51 mouse cellular contexts compared by ENCODE assay signal in the genomic region with DNA sequence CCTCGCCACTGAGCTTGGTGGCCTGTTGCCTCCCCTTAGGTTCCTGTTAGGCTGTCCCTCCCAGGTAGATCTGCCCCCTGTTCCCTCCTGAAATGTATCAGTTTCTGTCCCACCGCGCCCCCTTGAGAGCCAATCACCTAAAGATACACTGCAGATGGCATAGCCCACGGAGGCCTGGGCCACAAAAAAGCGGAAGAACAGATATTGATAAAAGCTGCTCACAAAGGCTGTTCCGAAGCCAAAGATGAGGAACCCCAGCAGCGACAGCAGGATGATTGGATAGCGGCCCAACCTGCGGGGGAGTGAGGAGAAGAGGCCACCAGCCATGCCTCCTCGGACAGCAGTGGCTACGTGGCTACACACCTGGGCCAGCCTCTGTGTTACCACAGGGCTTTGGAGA. TPM values are rescaled to one million over a fixed set of nuclear protein-coding genes. Genes with fewer than 3 reads are reported as not detected.
"Had no signal": no experiment of that assay in that cellular context is flagged by ENCODE, and none has a peak within 500 bp of the region (broad histone marks: within the 10 kb centered on the region; RNA-seq: fewer than 3 reads in every experiment).

No protein-coding gene starts in this region.

- H3K4me1 ChIP-seq: hindbrain, embryonic 13.5 days; hindbrain, embryonic 15.5 days had no signal

- H3K27me3 ChIP-seq: heart, embryonic 12.5 days; heart, embryonic 15.5 days; hindbrain, embryonic 12.5 days; hindbrain, embryonic 13.5 days; hindbrain, embryonic 15.5 days; kidney, embryonic 15.5 days had no signal

- H3K4me2 ChIP-seq: heart, embryonic 11.5 days; heart, embryonic 12.5 days; heart, embryonic 13.5 days; heart, embryonic 15.5 days; hindbrain, embryonic 12.5 days; hindbrain, embryonic 13.5 days; hindbrain, embryonic 14.5 days; hindbrain, embryonic 15.5 days; kidney, embryonic 15.5 days had no signal

- H3K9me3 ChIP-seq: heart, embryonic 12.5 days; heart, embryonic 13.5 days; heart, embryonic 15.5 days; hindbrain, embryonic 10.5 days; hindbrain, embryonic 12.5 days; hindbrain, embryonic 13.5 days; hindbrain, embryonic 15.5 days; kidney, embryonic 15.5 days had no signal

- H3K27ac ChIP-seq: heart, embryonic 13.5 days; heart, embryonic 15.5 days; hindbrain, embryonic 10.5 days; hindbrain, embryonic 12.5 days; hindbrain, embryonic 13.5 days; hindbrain, embryonic 14.5 days; hindbrain, embryonic 15.5 days; hindbrain, postnatal 0 days; kidney, embryonic 15.5 days; kidney, postnatal 0 days; layer of hippocampus, adult 2 months; left cerebral cortex, adult 2 months had no signal

- DNase-seq: heart, postnatal 10 days; heart, postnatal 14 days; heart, postnatal 36 days; heart, postnatal 4 days; kidney, adult 11 months; kidney, adult 18-20 months; kidney, adult 2 months; kidney, adult 8-10 months; kidney, adult 9 months; kidney, postnatal 10 days; kidney, postnatal 14 days; kidney, postnatal 25 days; kidney, postnatal 36 days; kidney, postnatal 4 days; layer of hippocampus, adult 9-11 months; layer of hippocampus, postnatal 36 days had no signal

- H3K4me3 ChIP-seq: heart, embryonic 12.5 days; heart, embryonic 13.5 days; heart, embryonic 15.5 days; hindbrain, embryonic 10.5 days; hindbrain, embryonic 12.5 days; hindbrain, embryonic 13.5 days; hindbrain, embryonic 15.5 days; kidney, embryonic 15.5 days; layer of hippocampus, adult 2 months; left cerebral cortex, adult 2 months had no signal

- H3K9ac ChIP-seq: heart, embryonic 12.5 days; heart, embryonic 13.5 days; heart, embryonic 15.5 days; hindbrain, embryonic 12.5 days; hindbrain, embryonic 13.5 days; hindbrain, embryonic 14.5 days; hindbrain, embryonic 15.5 days; kidney, embryonic 15.5 days had no signal

- ATAC-seq: hindbrain, embryonic 16.5 days; hindbrain, postnatal 0 days; inflammation-experienced regulatory T-cells, adult 6 months; intestine, embryonic 16.5 days; intestine, postnatal 0 days had no signal

- H3K36me3 ChIP-seq: heart, embryonic 12.5 days; heart, embryonic 13.5 days; heart, embryonic 15.5 days; hindbrain, embryonic 10.5 days; hindbrain, embryonic 12.5 days; hindbrain, embryonic 13.5 days; hindbrain, embryonic 15.5 days; kidney, embryonic 15.5 days had no signal

RNA-seq across cellular contexts. Expression of gene Gm47289, which starts 20.3 kb away (rescaled TPM):
- total RNA-seq: heart, postnatal 10 days; heart, postnatal 14 days; heart, postnatal 25 days; heart, postnatal 36 days; heart, postnatal 4 days; hematopoietic stem cell, adult 5-6 weeks; hindbrain, postnatal 0 days; layer of hippocampus, adult 18-20 months; layer of hippocampus, adult 2 months; layer of hippocampus, adult 8-10 months; layer of hippocampus, postnatal 10 days; layer of hippocampus, postnatal 14 days; layer of hippocampus, postnatal 25 days; layer of hippocampus, postnatal 36 days; left cerebral cortex, adult 18-20 months; left cerebral cortex, adult 2 months; left cerebral cortex, adult 8-10 months had no signal
- polyA plus RNA-seq: heart, embryonic 11.5 days; heart, embryonic 12.5 days; heart, embryonic 14.5 days; heart, embryonic 15.5 days; heart, embryonic 16.5 days; heart, postnatal 0 days; hindbrain, embryonic 10.5 days; hindbrain, embryonic 11.5 days; hindbrain, embryonic 12.5 days; hindbrain, embryonic 13.5 days; hindbrain, embryonic 14.5 days; hindbrain, embryonic 15.5 days; hindbrain, embryonic 16.5 days; hindbrain, postnatal 0 days; inflammation-experienced regulatory T-cells, adult 6 months; intestine, embryonic 14.5 days; intestine, embryonic 16.5 days; intestine, postnatal 0 days; kidney, adult 2 months; kidney, embryonic 14.5 days; kidney, embryonic 15.5 days; kidney, embryonic 16.5 days; kidney, postnatal 0 days; large intestine, adult 2 months had no signal

RNA-seq across cellular contexts. Expression of gene Acaa1b, which starts 22.4 kb away (rescaled TPM):
- total RNA-seq: hematopoietic stem cell, adult 5-6 weeks had no signal
- polyA plus RNA-seq: inflammation-experienced regulatory T-cells, adult 6 months had no signal

RNA-seq across cellular contexts. Expression of gene Slc22a13, which starts 29.6 kb away (rescaled TPM):
- total RNA-seq: heart, postnatal 10 days; heart, postnatal 14 days; heart, postnatal 25 days; heart, postnatal 36 days; heart, postnatal 4 days; hematopoietic stem cell, adult 5-6 weeks; hindbrain, postnatal 0 days; layer of hippocampus, adult 18-20 months; layer of hippocampus, adult 2 months; layer of hippocampus, adult 8-10 months; layer of hippocampus, postnatal 10 days; layer of hippocampus, postnatal 25 days; left cerebral cortex, adult 18-20 months had no signal
- polyA plus RNA-seq: heart, embryonic 11.5 days; heart, embryonic 12.5 days; heart, embryonic 13.5 days; heart, embryonic 14.5 days; heart, embryonic 15.5 days; heart, embryonic 16.5 days; heart, postnatal 0 days; hindbrain, embryonic 10.5 days; hindbrain, embryonic 11.5 days; hindbrain, embryonic 13.5 days; hindbrain, embryonic 14.5 days; hindbrain, embryonic 15.5 days; hindbrain, embryonic 16.5 days; hindbrain, postnatal 0 days; inflammation-experienced regulatory T-cells, adult 6 months; intestine, embryonic 14.5 days; intestine, embryonic 16.5 days; intestine, postnatal 0 days had no signal
